Mouse (Mus musculus): ENCODE measurements around the gene Kcnk15. TPM values are rescaled to one million over a fixed set of nuclear protein-coding genes. Genes with fewer than 3 reads are reported as not detected.

Kcnk15 gene
- total RNA-seq, 2 experiments from 2014 or later: not detected

Other genes with a start within 250 kb of the Kcnk15 start
- 100 to 1,000 TPM; 138 to 139 TPM for gene Serinc3, start 208.5 kb upstream of the Kcnk15 start, total RNA-seq (2021)
- gene Pkig, start 195.3 kb upstream of the Kcnk15 start, total RNA-seq (2021): 10 to 100 TPM; 83.4 to 91.6 TPM
- 1 to 10 TPM; 5.0 to 5.9 TPM for gene Ada, start 103.4 kb upstream of the Kcnk15 start, total RNA-seq (2021)
- gene Ccn5, start 32.8 kb upstream of the Kcnk15 start, total RNA-seq (2021): under 1 TPM in 1 of 2 experiments, not detected in 1; 0.34 TPM
- gene Rims4, start 65.0 kb downstream of the Kcnk15 start, total RNA-seq (2021): 10 to 100 TPM; 69.5 to 72.9 TPM
- 100 to 1,000 TPM; 454 to 464 TPM for gene Ywhab, start 141.3 kb downstream of the Kcnk15 start, total RNA-seq (2021)
- 1 to 10 TPM; 2.4 to 3.1 TPM for gene Pabpc1l, start 171.8 kb downstream of the Kcnk15 start, total RNA-seq (2021)
- gene Stk4, start 216.7 kb downstream of the Kcnk15 start, total RNA-seq (2021): 10 to 100 TPM; 31.8 to 38.8 TPM
- gene Tomm34, start 217.5 kb downstream of the Kcnk15 start, total RNA-seq (2021): 10 to 100 TPM; 41.4 to 42.7 TPM